Mouse (Mus musculus): Measurements from ENCODE around the gene Gm11437. TPM values are rescaled to one million over a fixed set of nuclear protein-coding genes. Genes with fewer than 3 reads are reported as not detected.

Gene Gm11437
- not detected in 2 replicates for polyA plus RNA-seq (2015; fragmentation: Nextera tagmentation; extraction: Ambion mirVana)

DNA sequence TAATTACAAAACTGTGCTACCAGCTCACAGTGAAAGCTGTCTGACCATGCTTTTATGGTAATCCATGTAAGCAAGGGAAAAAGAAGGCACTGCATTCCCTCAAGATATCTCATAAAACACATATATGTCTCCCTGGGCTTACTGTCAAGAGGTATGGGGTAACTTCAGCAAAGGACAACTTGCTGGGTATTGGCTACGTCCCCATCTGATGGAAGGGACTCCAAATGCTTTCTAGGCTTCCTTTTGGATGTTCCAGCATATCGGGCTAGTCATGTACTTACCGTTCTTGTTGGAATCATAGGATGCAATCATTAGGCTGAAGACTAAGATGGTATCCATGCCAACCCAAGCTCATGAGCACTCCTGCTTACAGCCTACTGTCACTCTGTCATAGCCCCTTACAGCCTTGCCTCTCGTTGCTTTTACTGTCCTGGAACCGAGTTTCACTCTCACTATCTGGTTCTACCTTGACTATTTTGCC lies at the start of gene Gm11437:
Gene Gm11437, minus strand, starts transcription at position 431 of the 481 bp plus-strand sequence.
- Histone ChIP-seq H3K4me1 (ENCODE audit: insufficient read depth, low read length) (no peaks in the 10 kb centered on the region), H3K4me2 (replicated peaks; ENCODE audit: low read depth, low read length) (no peak within 1 kb of the TSS), H3K4me3 (ENCODE audit: low read length) (no peak within 1 kb of the TSS), H3K9me3 (ENCODE audit: low read length) (no peaks in the 10 kb centered on the region), H3K27ac (ENCODE audit: low read length) (no peak within 1 kb of the TSS), H3K27me3 (ENCODE audit: insufficient read depth, low read length) (no peaks in the 10 kb centered on the region), H3K9ac (replicated peaks; ENCODE audit: low read length) (no peak within 1 kb of the TSS), H3K36me3 (ENCODE audit: insufficient read depth, low read length) (no peaks in the 10 kb centered on the region)
- ATAC-seq (ENCODE audit: low FRiP score, low TSS enrichment), result no peak
- 85% methylated on average over 5 of the region's 5 CpGs for WGBS

- Histone ChIP-seq H3K36me3 (ENCODE audit: insufficient read depth, low read length) (no peaks in the 10 kb centered on the region), H3K4me3 (ENCODE audit: low read length) (no peak overlapping the region), H3K9ac (replicated peaks; ENCODE audit: low read length) (no peak overlapping the region), H3K27ac (ENCODE audit: low read length) (no peak overlapping the region), H3K4me2 (replicated peaks; ENCODE audit: low read depth, low read length) (no peak overlapping the region), H3K9me3 (ENCODE audit: low read length) (no peaks in the 10 kb centered on the region), H3K4me1 (ENCODE audit: insufficient read depth, low read length) (no peaks in the 10 kb centered on the region), H3K27me3 (ENCODE audit: insufficient read depth, low read length) (no peaks in the 10 kb centered on the region)
- WGBS, result 95% methylated on average over 6 of the region's 6 CpGs
- no peak for ATAC-seq (ENCODE audit: low FRiP score, low TSS enrichment)
Observed at GRCm38 (mm10) chr11:84210876-84211275, 43.6 kb upstream of the Gm11437 start.

DNA sequence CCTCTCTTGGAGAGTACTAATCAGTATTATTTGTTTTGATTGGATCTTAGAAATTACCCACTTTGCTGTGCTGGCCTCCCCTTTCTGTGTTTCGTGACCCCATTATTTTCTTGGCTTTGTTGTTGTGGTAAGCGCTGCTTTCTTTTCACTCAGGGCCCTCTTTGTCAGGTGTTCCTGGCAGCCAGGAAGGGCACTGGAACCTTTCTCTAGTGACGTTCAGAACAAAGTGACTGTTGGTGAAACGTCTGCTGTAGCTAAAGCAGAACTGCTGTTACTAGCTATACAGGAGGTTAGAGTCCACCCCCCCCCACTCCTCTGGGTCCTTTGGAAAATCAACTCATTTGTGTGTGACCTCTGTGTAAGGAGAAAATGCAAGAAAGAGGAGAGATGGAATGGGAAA lies 38.5 kb upstream of the Gm11437 start:
- no peak overlapping the region for H3K4me2 ChIP-seq (replicated peaks; ENCODE audit: low read depth, low read length)
- H3K4me1 ChIP-seq (ENCODE audit: insufficient read depth, low read length), result no peaks in the 10 kb centered on the region
- no peak for ATAC-seq (ENCODE audit: low FRiP score, low TSS enrichment)
- no peaks in the 10 kb centered on the region for H3K9me3 ChIP-seq (ENCODE audit: low read length)
- 63% methylated on average over 4 of the region's 4 CpGs for WGBS
- H3K9ac ChIP-seq (replicated peaks; ENCODE audit: low read length), result no peak overlapping the region
- H3K4me3 ChIP-seq (ENCODE audit: low read length), result no peak overlapping the region
- H3K36me3 ChIP-seq (ENCODE audit: insufficient read depth, low read length), result peaks cover 5% of the 10 kb centered on the region; the same call in 1 of the 2 replicates
- H3K27me3 ChIP-seq (ENCODE audit: insufficient read depth, low read length), result no peaks in the 10 kb centered on the region
- no peak overlapping the region for H3K27ac ChIP-seq (ENCODE audit: low read length)

DNA sequence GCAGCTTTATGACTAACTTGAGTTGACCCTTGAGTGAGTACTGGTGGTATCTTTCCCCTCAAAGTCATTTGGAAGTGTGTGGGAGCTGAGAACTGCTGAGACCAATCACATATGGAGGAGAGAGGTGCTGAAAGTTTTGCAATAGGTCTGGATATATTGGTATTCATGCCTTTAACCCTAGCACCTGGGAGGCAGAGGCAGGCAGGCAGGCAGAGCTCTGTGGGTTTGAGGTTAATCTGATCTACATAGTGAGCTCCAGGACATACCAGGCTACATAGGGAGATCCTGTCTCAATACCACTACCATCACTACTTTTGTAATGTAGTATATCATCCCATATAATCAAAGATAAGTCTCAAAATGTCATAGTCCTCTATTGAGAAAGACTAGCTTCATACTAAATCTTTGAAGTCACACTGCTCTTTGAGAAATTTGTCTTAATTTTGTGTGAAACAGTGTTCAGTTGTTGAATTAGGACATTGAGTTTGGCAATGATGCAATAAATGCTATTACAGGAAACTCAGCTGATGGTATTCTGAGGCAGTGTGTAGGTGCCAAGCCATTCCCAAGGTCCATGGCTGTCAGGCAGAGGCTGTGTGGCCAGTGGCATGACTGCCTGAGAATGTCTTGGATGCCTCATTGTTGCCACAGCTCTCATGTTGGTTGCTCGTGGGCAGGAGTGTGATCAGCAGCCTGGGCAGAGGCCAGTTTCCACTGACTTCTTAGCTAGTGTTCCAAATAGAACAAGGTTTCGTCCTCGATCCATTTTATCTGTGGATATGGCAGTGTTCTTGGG lies 30.5 kb upstream of the Gm11437 start:
- no peaks in the 10 kb centered on the region for H3K9me3 ChIP-seq (ENCODE audit: low read length)
- H3K4me2 ChIP-seq (replicated peaks; ENCODE audit: low read depth, low read length), result no peak overlapping the region
- H3K27me3 ChIP-seq (ENCODE audit: insufficient read depth, low read length), result no peaks in the 10 kb centered on the region
- no peak overlapping the region for H3K27ac ChIP-seq (ENCODE audit: low read length)
- ATAC-seq (ENCODE audit: low FRiP score, low TSS enrichment), result no peak
- whole genome bisulfite sequencing, result 87% methylated on average over 3 of the region's 3 CpGs
- no peak overlapping the region for H3K4me3 ChIP-seq (ENCODE audit: low read length)
- H3K36me3 ChIP-seq (ENCODE audit: insufficient read depth, low read length), result 0 out of 2 replicates have a peak, but pooled peaks cover 4% of the 10 kb centered on the region
- H3K4me1 ChIP-seq (ENCODE audit: insufficient read depth, low read length), result 0 out of 2 replicates have a peak, but pooled peaks cover 3% of the 10 kb centered on the region
- no peak overlapping the region for H3K9ac ChIP-seq (replicated peaks; ENCODE audit: low read length)

- H3K27me3 ChIP-seq (ENCODE audit: insufficient read depth, low read length), result no peaks in the 10 kb centered on the region
- no peak for ATAC-seq (ENCODE audit: low FRiP score, low TSS enrichment)
- H3K4me3 ChIP-seq (ENCODE audit: low read length), result no peak overlapping the region
- no peak overlapping the region for H3K9ac ChIP-seq (replicated peaks; ENCODE audit: low read length)
- no peaks in the 10 kb centered on the region for H3K9me3 ChIP-seq (ENCODE audit: low read length)
- WGBS, result 86% methylated on average over 3 of the region's 3 CpGs
- H3K27ac ChIP-seq (ENCODE audit: low read length), result no peak overlapping the region
- no peak overlapping the region for H3K4me2 ChIP-seq (replicated peaks; ENCODE audit: low read depth, low read length)
- H3K4me1 ChIP-seq (ENCODE audit: insufficient read depth, low read length), result 0 out of 2 replicates have a peak, but pooled peaks cover 3% of the 10 kb centered on the region
- H3K36me3 ChIP-seq (ENCODE audit: insufficient read depth, low read length), result 0 out of 2 replicates have a peak, but pooled peaks cover 4% of the 10 kb centered on the region
Observed at GRCm38 (mm10) chr11:84194751-84195150, 27.5 kb upstream of the Gm11437 start.

DNA sequence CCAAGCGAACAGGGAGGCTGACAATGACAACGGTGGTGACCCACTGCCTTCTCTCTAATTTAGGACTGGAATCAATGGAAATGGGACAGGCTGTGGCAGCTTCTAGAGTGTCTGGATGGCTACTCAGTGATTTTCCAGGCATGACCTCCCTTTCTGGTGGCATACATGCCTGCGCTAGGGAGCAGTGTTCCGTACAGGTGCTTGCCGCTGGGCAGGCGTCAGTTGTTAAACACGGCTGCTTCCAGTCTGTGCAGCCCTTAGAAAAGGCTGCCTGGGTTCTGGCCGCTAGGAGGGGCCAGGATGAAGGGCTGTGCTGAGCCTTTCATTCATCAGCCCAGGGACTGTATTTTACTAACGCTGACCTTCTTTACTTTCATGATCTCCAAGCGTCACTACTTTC lies 26.0 kb upstream of the Gm11437 start:
- 0 out of 2 replicates have a peak, but pooled peaks cover 4% of the 10 kb centered on the region for H3K36me3 ChIP-seq (ENCODE audit: insufficient read depth, low read length)
- H3K27ac ChIP-seq (ENCODE audit: low read length), result no peak overlapping the region
- ATAC-seq (ENCODE audit: low FRiP score, low TSS enrichment), result peak; percentile 82
- H3K9me3 ChIP-seq (ENCODE audit: low read length), result no peaks in the 10 kb centered on the region
- peak overlapping the region; percentile 27; the same call in 1 of the 2 replicates for H3K4me2 ChIP-seq (replicated peaks; ENCODE audit: low read depth, low read length)
- H3K27me3 ChIP-seq (ENCODE audit: insufficient read depth, low read length), result no peaks in the 10 kb centered on the region
- 0 out of 2 replicates have a peak, but pooled peaks cover 3% of the 10 kb centered on the region for H3K4me1 ChIP-seq (ENCODE audit: insufficient read depth, low read length)
- no peak overlapping the region for H3K4me3 ChIP-seq (ENCODE audit: low read length)
- 42% methylated on average over 10 of the region's 10 CpGs for WGBS
- H3K9ac ChIP-seq (replicated peaks; ENCODE audit: low read length), result no peak overlapping the region

GRCm38 (mm10) chr11:84190581-84191233 lies 23.4 kb upstream of the Gm11437 start:
- no peaks in the 10 kb centered on the region for H3K36me3 ChIP-seq (ENCODE audit: insufficient read depth, low read length)

GRCm38 (mm10) chr11:84188530-84188929 lies 21.3 kb upstream of the Gm11437 start:
- no peak overlapping the region for H3K9ac ChIP-seq (replicated peaks; ENCODE audit: low read length)
- no peak overlapping the region for H3K27ac ChIP-seq (ENCODE audit: low read length)
- 0 out of 2 replicates have a peak, but pooled peaks cover 1% of the 10 kb centered on the region for H3K4me1 ChIP-seq (ENCODE audit: insufficient read depth, low read length)
- no peak overlapping the region for H3K4me3 ChIP-seq (ENCODE audit: low read length)
- ATAC-seq (ENCODE audit: low FRiP score, low TSS enrichment), result no peak
- no peaks in the 10 kb centered on the region for H3K27me3 ChIP-seq (ENCODE audit: insufficient read depth, low read length)
- no peaks in the 10 kb centered on the region for H3K9me3 ChIP-seq (ENCODE audit: low read length)
- no peaks in the 10 kb centered on the region for H3K36me3 ChIP-seq (ENCODE audit: insufficient read depth, low read length)
- 88% methylated on average over 3 of the region's 3 CpGs for WGBS
- no peak overlapping the region for H3K4me2 ChIP-seq (replicated peaks; ENCODE audit: low read depth, low read length)

More at GRCm38 (mm10) chr11:84190581-84191233, 23.4 kb upstream of the Gm11437 start:
- H3K4me2 ChIP-seq (replicated peaks; ENCODE audit: low read depth, low read length), result no peak overlapping the region
- no peak for ATAC-seq (ENCODE audit: low FRiP score, low TSS enrichment)
- H3K4me1 ChIP-seq (ENCODE audit: insufficient read depth, low read length), result 0 out of 2 replicates have a peak, but pooled peaks cover 3% of the 10 kb centered on the region
- no peak overlapping the region for H3K9ac ChIP-seq (replicated peaks; ENCODE audit: low read length)
- H3K27me3 ChIP-seq (ENCODE audit: insufficient read depth, low read length), result no peaks in the 10 kb centered on the region
- H3K27ac ChIP-seq (ENCODE audit: low read length), result no peak overlapping the region
- H3K9me3 ChIP-seq (ENCODE audit: low read length), result no peaks in the 10 kb centered on the region
- WGBS, result 86% methylated on average over 8 of the region's 8 CpGs
- no peak overlapping the region for H3K4me3 ChIP-seq (ENCODE audit: low read length)

DNA sequence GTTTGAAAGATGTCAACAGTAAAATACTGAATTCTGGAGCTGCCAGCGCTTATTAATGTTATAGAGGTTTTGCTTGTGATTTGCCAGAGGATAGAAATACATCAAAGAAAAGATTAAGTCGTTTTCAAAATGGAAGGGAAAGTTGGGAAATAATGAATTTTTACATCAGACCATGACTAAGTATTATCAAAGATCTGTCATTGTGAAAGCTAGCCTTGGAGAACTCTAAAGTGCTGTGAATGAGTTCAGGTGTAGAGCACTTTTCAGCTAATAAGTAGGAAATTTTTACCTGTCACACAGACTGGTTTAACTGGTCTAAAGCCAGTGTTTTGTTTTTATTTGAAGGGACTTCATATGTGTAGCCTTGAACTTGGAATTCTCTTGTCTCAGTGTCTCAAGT lies 14.0 kb upstream of the Gm11437 start:
- Histone ChIP-seq H3K9me3 (ENCODE audit: low read length) (no peaks in the 10 kb centered on the region), H3K9ac (replicated peaks; ENCODE audit: low read length) (no peak overlapping the region), H3K27ac (ENCODE audit: low read length) (no peak overlapping the region), H3K4me1 (ENCODE audit: insufficient read depth, low read length) (peaks cover 16% of the 10 kb centered on the region), H3K4me2 (replicated peaks; ENCODE audit: low read depth, low read length) (peak overlapping the region; percentile 87), H3K27me3 (ENCODE audit: insufficient read depth, low read length) (no peaks in the 10 kb centered on the region), H3K4me3 (ENCODE audit: low read length) (peak overlapping the region; percentile 87), H3K36me3 (ENCODE audit: insufficient read depth, low read length) (no peaks in the 10 kb centered on the region)
- WGBS, result 67% methylated on average over 2 of the region's 2 CpGs
- ATAC-seq (ENCODE audit: low FRiP score, low TSS enrichment), result no peak

Data from kidney, embryonic 16.5 days (tissue).